Mouse (Mus musculus): Measurements from ENCODE around the gene Adk.

- TF ChIP-seq CTCF (IDR thresholded peaks at IDR 0.05; ENCODE audit: control insufficient read depth, insufficient read depth, insufficient replicate concordance, low read depth, low read length) (no peak), POLR2A (IDR thresholded peaks at IDR 0.05; ENCODE audit: control insufficient read depth, low read depth, low read length) (no peak)
These were observed 375.0 kb downstream of the Adk start for GRCm38 (mm10) chr14:21427369-21427768.
